Mouse (Mus musculus) myocyte (in vitro differentiated cells): ENCODE results near the gene Tnpo2. TPM values are rescaled to one million over a fixed set of nuclear protein-coding genes. Genes with fewer than 3 reads are reported as not detected.

Experiments
- H3K27me3 ChIP-seq: one replicate; pipeline ENCODE4 v1.6.1; 2011; ENCODE audit not compliant: control insufficient read depth, insufficient read depth, insufficient read length
- H3K36me3 ChIP-seq: one replicate; pipeline ENCODE4 v1.6.1; 2011; ENCODE audit not compliant: control insufficient read depth, insufficient read depth
- H3K4me2 ChIP-seq: one replicate; pipeline ENCODE4 v1.6.1; 2011; ENCODE audit warnings: low read depth, control low read depth
- H3K4me3 ChIP-seq: one replicate; pipeline ENCODE4 v1.5.1; 2011; ENCODE audit warnings: mild to moderate bottlenecking, control low read depth, moderate library complexity
- H3K79me2 ChIP-seq: one replicate; pipeline ENCODE4 v1.6.1; 2011; ENCODE audit not compliant: control insufficient read depth, insufficient read depth
- H3ac ChIP-seq: one replicate; pipeline ENCODE4 v1.6.1; 2011; ENCODE audit not compliant: control insufficient read depth, insufficient read length
- CEBPB ChIP-seq: IDR thresholded peaks from 2 replicates; pipeline ENCODE4 v1.6.1; 2011; ENCODE audit warnings: mild to moderate bottlenecking, moderate library complexity; ENCODE audit not compliant: poor library complexity, insufficient read depth, severe bottlenecking
- E2F4 ChIP-seq: IDR thresholded peaks from one replicate; pipeline ENCODE4 v1.6.1; 2011; ENCODE audit warnings: mild to moderate bottlenecking, control low read depth, moderate library complexity; ENCODE audit not compliant: insufficient read depth
- MAX ChIP-seq: IDR thresholded peaks from one replicate; pipeline ENCODE4 v1.6.1; 2011; ENCODE audit warnings: low read depth, mild to moderate bottlenecking, control low read depth
- MYOD1 ChIP-seq, 3 experiments: IDR thresholded peaks; one replicate each; pipeline ENCODE4 v1.6.1; 2011; ENCODE audit warnings: control low read depth in 2 of 3, low read depth in 2 of 3, mild to moderate bottlenecking in 2 of 3, moderate library complexity in 1 of 3; ENCODE audit not compliant: insufficient read length in 2 of 3, control insufficient read depth in 1 of 3
- MYOG ChIP-seq, 3 experiments: IDR thresholded peaks; one replicate each; pipeline ENCODE4 v1.6.1; 2011; ENCODE audit warnings: control low read depth in 2 of 3, low read depth in 2 of 3, mild to moderate bottlenecking in 2 of 3; ENCODE audit not compliant: insufficient read length in 2 of 3, control insufficient read depth in 1 of 3, insufficient read depth in 1 of 3
- POLR2A ChIP-seq: IDR thresholded peaks from one replicate; pipeline ENCODE4 v1.6.1; 2011; ENCODE audit warnings: low read depth, mild to moderate bottlenecking, control low read depth, moderate library complexity; ENCODE audit not compliant: insufficient read length
- POLR2AphosphoS2 ChIP-seq: IDR thresholded peaks from one replicate; pipeline ENCODE4 v1.6.1; 2011; ENCODE audit warnings: low read depth, control low read depth; ENCODE audit not compliant: insufficient read length
- REST ChIP-seq: IDR thresholded peaks from one replicate; pipeline ENCODE4 v1.6.1; 2011; ENCODE audit warnings: mild to moderate bottlenecking, control low read depth, moderate library complexity; ENCODE audit not compliant: insufficient read depth, insufficient read length
- SRF ChIP-seq: IDR thresholded peaks from one replicate; pipeline ENCODE4 v1.6.1; 2011; ENCODE audit warnings: low read depth; ENCODE audit not compliant: control insufficient read depth, insufficient read length
- TCF12 ChIP-seq: IDR thresholded peaks from one replicate; pipeline ENCODE4 v1.6.1; 2011; ENCODE audit warnings: mild to moderate bottlenecking, control low read depth; ENCODE audit not compliant: poor library complexity, insufficient read depth, severe bottlenecking
- TCF3 ChIP-seq: IDR thresholded peaks from one replicate; pipeline ENCODE4 v1.6.1; 2011; ENCODE audit warnings: low read depth, control low read depth; ENCODE audit not compliant: insufficient read length
- USF1 ChIP-seq: IDR thresholded peaks from one replicate; pipeline ENCODE4 v1.6.1; 2011; ENCODE audit warnings: low read depth, mild to moderate bottlenecking, control low read depth, moderate library complexity
- polyA plus RNA-seq: library from polyadenylated mRNA; unstranded; fragments of >200 nt; fragmentation: generic; extraction: Trizol; gene quantifications from one replicate; pipeline ENCODE4 v1.2.1, GENCODE M21; 2012; ENCODE audit warnings: missing spikeins

Tnpo2 gene
- polyA plus RNA-seq, 1 experiment = 46.3 TPM

- peaks cover 41% of the 10 kb centered on the region for H3K79me2 ChIP-seq
- H3ac ChIP-seq = no peak overlapping the region
- TF ChIP-seq MYOG (IDR thresholded peaks at IDR 0.05; ENCODE audit: control insufficient read depth in 1 of 3, insufficient read depth in 1 of 3, insufficient read length in 2 of 3, low read depth in 2 of 3) (no peak), MAX (no peak), MYOD1 (IDR thresholded peaks at IDR 0.05; ENCODE audit: control insufficient read depth in 1 of 3, insufficient read length in 2 of 3, low read depth in 2 of 3) (no peak), POLR2A (no peak), CEBPB (no peak), E2F4 (no peak), SRF (no peak), TCF12 (no peak), REST (no peak)
- no peaks in the 10 kb centered on the region for H3K27me3 ChIP-seq
- H3K4me3 ChIP-seq = no peak overlapping the region
- peaks cover 25% of the 10 kb centered on the region for H3K36me3 ChIP-seq
- no peak overlapping the region for H3K4me2 ChIP-seq
These were observed 2.8 kb upstream of the Tnpo2 start for GRCm38 (mm10) chr8:85033867-85034266.

GRCm38 (mm10) chr8:85034764-85035163 lies 2.0 kb upstream of the Tnpo2 start:
- Histone ChIP-seq H3K4me2 (peak overlapping the region; percentile 94), H3K4me3 (no peak overlapping the region), H3K36me3 (peaks cover 25% of the 10 kb centered on the region), H3K79me2 (peaks cover 41% of the 10 kb centered on the region), H3ac (no peak overlapping the region), H3K27me3 (no peaks in the 10 kb centered on the region)
- TF ChIP-seq TCF12 (no peak), MAX (no peak), POLR2AphosphoS2 (peak; percentile 64)

- peak overlapping the region; percentile 94 for H3K4me2 ChIP-seq
- peaks cover 20% of the 10 kb centered on the region for H3K36me3 ChIP-seq
- peaks cover 41% of the 10 kb centered on the region for H3K79me2 ChIP-seq
- H3K27me3 ChIP-seq = no peaks in the 10 kb centered on the region
- no peak for TF ChIP-seq TCF3
- TF ChIP-seq MAX = no peak
- TF ChIP-seq SRF = no peak
- no peak for TF ChIP-seq CEBPB
- no peak overlapping the region for H3ac ChIP-seq
- peak overlapping the region; percentile 95 for H3K4me3 ChIP-seq
These were observed 1.5 kb upstream of the Tnpo2 start for GRCm38 (mm10) chr8:85035165-85035727.

- H3ac ChIP-seq = peak overlapping the region; percentile 42
- H3K4me2 ChIP-seq = peak overlapping the region; percentile 94
- H3K79me2 ChIP-seq = peaks cover 42% of the 10 kb centered on the region
- H3K27me3 ChIP-seq = no peaks in the 10 kb centered on the region
- peak overlapping the region; percentile 95 for H3K4me3 ChIP-seq
- H3K36me3 ChIP-seq = peaks cover 19% of the 10 kb centered on the region
- TF ChIP-seq SRF (no peak), MYOD1 (IDR thresholded peaks at IDR 0.05; ENCODE audit: control insufficient read depth in 1 of 3, insufficient read length in 2 of 3, low read depth in 2 of 3) (no peak), TCF3 (no peak), USF1 (peak; percentile 15), TCF12 (no peak), REST (no peak), E2F4 (no peak), POLR2AphosphoS2 (peak; percentile 44), MYOG (IDR thresholded peaks at IDR 0.05; ENCODE audit: control insufficient read depth in 1 of 3, insufficient read depth in 1 of 3, insufficient read length in 2 of 3, low read depth in 2 of 3) (no peak), MAX (no peak)
These were observed 896 bp upstream of the Tnpo2 start for GRCm38 (mm10) chr8:85035728-85036310.

- H3ac ChIP-seq = peak overlapping the region; percentile 42
- no peaks in the 10 kb centered on the region for H3K27me3 ChIP-seq
- H3K79me2 ChIP-seq = peaks cover 47% of the 10 kb centered on the region
- peaks cover 22% of the 10 kb centered on the region for H3K36me3 ChIP-seq
- peak overlapping the region; percentile 95 for H3K4me3 ChIP-seq
- no peak for TF ChIP-seq POLR2AphosphoS2
- TF ChIP-seq CEBPB = no peak
- no peak for TF ChIP-seq E2F4
- no peak for TF ChIP-seq TCF12
- TF ChIP-seq MYOG (IDR thresholded peaks at IDR 0.05; ENCODE audit: control insufficient read depth in 1 of 3, insufficient read depth in 1 of 3, insufficient read length in 2 of 3, low read depth in 2 of 3) = no peak
- no peak for TF ChIP-seq SRF
- no peak for TF ChIP-seq POLR2A
- TF ChIP-seq REST = no peak
- TF ChIP-seq USF1 = no peak
- TF ChIP-seq MYOD1 (IDR thresholded peaks at IDR 0.05; ENCODE audit: control insufficient read depth in 1 of 3, insufficient read length in 2 of 3, low read depth in 2 of 3) = no peak
- TF ChIP-seq MAX = no peak
- TF ChIP-seq TCF3 = no peak
- H3K4me2 ChIP-seq = peak overlapping the region; percentile 94
These were observed 366 bp upstream of the Tnpo2 start for GRCm38 (mm10) chr8:85036381-85036717.

GRCm38 (mm10) chr8:85037366-85037680 lies 608 bp downstream of the Tnpo2 start:
- Histone ChIP-seq H3K36me3 (peaks cover 26% of the 10 kb centered on the region), H3K79me2 (peaks cover 52% of the 10 kb centered on the region), H3K4me2 (peak overlapping the region; percentile 70), H3ac (peak overlapping the region; percentile 42), H3K27me3 (no peaks in the 10 kb centered on the region), H3K4me3 (peak overlapping the region; percentile 95)
- TF ChIP-seq MYOG (IDR thresholded peaks at IDR 0.05; ENCODE audit: control insufficient read depth in 1 of 3, insufficient read depth in 1 of 3, insufficient read length in 2 of 3, low read depth in 2 of 3) = no peak
- no peak for TF ChIP-seq MAX
- TF ChIP-seq POLR2A = no peak
- no peak for TF ChIP-seq TCF3
- TF ChIP-seq CEBPB = no peak
- no peak for TF ChIP-seq MYOD1 (IDR thresholded peaks at IDR 0.05; ENCODE audit: control insufficient read depth in 1 of 3, insufficient read length in 2 of 3, low read depth in 2 of 3)
- TF ChIP-seq E2F4 = no peak
- TF ChIP-seq REST = no peak
- no peak for TF ChIP-seq SRF
- no peak for TF ChIP-seq USF1
- TF ChIP-seq TCF12 = no peak
- no peak for TF ChIP-seq POLR2AphosphoS2
